Mouse (Mus musculus) thymus, postnatal 36 days (tissue): Measurements from ENCODE around the gene Vps26c.
"Not testable (repeated sequence)": the region's sequence is repeated elsewhere in the genome, so short reads cannot be mapped to it uniquely, and the experiment has no call there.

Experiments
- DNase-seq, 2 experiments: peaks; one replicate each; pipeline ENCODE4 v3.0.0; 2022; ENCODE audit warnings: mixed read lengths in 2 of 2

The Vps26c gene

GRCm38 (mm10) chr16:94484752-94485535, 41.7 kb downstream of the Vps26c start:
- DNase-seq, result no peak

GRCm38 (mm10) chr16:94473086-94473822, 53.4 kb downstream of the Vps26c start:
- no peak for DNase-seq

GRCm38 (mm10) chr16:94472515-94472951, 54.1 kb downstream of the Vps26c start:
- DNase-seq, result no peak

- no peak for DNase-seq
Measured at GRCm38 (mm10) chr16:94468391-94468790, 58.2 kb downstream of the Vps26c start.

- no peak for DNase-seq
Measured at GRCm38 (mm10) chr16:94467337-94468055, 59.1 kb downstream of the Vps26c start.

GRCm38 (mm10) chr16:94466317-94466716, 60.3 kb downstream of the Vps26c start:
- not testable (repeated sequence) for DNase-seq

GRCm38 (mm10) chr16:94465900-94466299, 60.7 kb downstream of the Vps26c start:
- DNase-seq, result no peak

- DNase-seq, result no peak
Measured at GRCm38 (mm10) chr16:94464067-94464466, 62.6 kb downstream of the Vps26c start.

GRCm38 (mm10) chr16:94454146-94454545, 72.5 kb downstream of the Vps26c start:
- DNase-seq, result no peak

GRCm38 (mm10) chr16:94452768-94453167, 73.9 kb downstream of the Vps26c start:
- no peak for DNase-seq

- DNase-seq, result no peak
Measured at GRCm38 (mm10) chr16:94451545-94452488, 74.8 kb downstream of the Vps26c start.

- no peak for DNase-seq
Measured at GRCm38 (mm10) chr16:94449632-94450031, 77.0 kb downstream of the Vps26c start.

- DNase-seq, result no peak
Measured at GRCm38 (mm10) chr16:94449151-94449550, 77.5 kb downstream of the Vps26c start.
